Mouse (Mus musculus) ES-CJ7 (cell line): ENCODE data around the gene Uqcrfs1.
A peak's percentile ranks its signal among the peaks of the same experiment; 100 is the strongest.

Experiments used
- DNase-seq: peaks from one replicate; pipeline ENCODE4 v3.0.0; 2011; ENCODE audit warnings: low read depth, low spot score

Uqcrfs1 gene

GRCm38 (mm10) chr13:30544856-30545604, at the start of gene Uqcrfs1:
TSS of gene Uqcrfs1 (minus strand) at chr13:30545362.
- peak; percentile 95 for DNase-seq

- DNase-seq = peak; percentile 51
Measured at GRCm38 (mm10) chr13:30585786-30586185, 40.6 kb upstream of the Uqcrfs1 start.

- DNase-seq = no peak
Measured at GRCm38 (mm10) chr13:30582541-30582940, 37.4 kb upstream of the Uqcrfs1 start.

GRCm38 (mm10) chr13:30578806-30579205, 33.6 kb upstream of the Uqcrfs1 start:
- no peak for DNase-seq

GRCm38 (mm10) chr13:30576819-30577218, 31.7 kb upstream of the Uqcrfs1 start:
- DNase-seq = no peak

- DNase-seq = no peak
Measured at GRCm38 (mm10) chr13:30572971-30573370, 27.8 kb upstream of the Uqcrfs1 start.

- no peak for DNase-seq
Measured at GRCm38 (mm10) chr13:30570182-30570581, 25.0 kb upstream of the Uqcrfs1 start.

GRCm38 (mm10) chr13:30567571-30567970, 22.4 kb upstream of the Uqcrfs1 start:
- no peak for DNase-seq

GRCm38 (mm10) chr13:30566767-30567166, 21.6 kb upstream of the Uqcrfs1 start:
- peak; percentile 37 for DNase-seq

GRCm38 (mm10) chr13:30560603-30561002, 15.4 kb upstream of the Uqcrfs1 start:
- DNase-seq = no peak

- DNase-seq = no peak
Measured at GRCm38 (mm10) chr13:30560052-30560451, 14.9 kb upstream of the Uqcrfs1 start.

GRCm38 (mm10) chr13:30557751-30558150, 12.6 kb upstream of the Uqcrfs1 start:
- no peak for DNase-seq

GRCm38 (mm10) chr13:30553051-30553587, 8.0 kb upstream of the Uqcrfs1 start:
- no peak for DNase-seq

GRCm38 (mm10) chr13:30549339-30549738, 4.2 kb upstream of the Uqcrfs1 start:
- DNase-seq = no peak

GRCm38 (mm10) chr13:30548835-30549234, 3.7 kb upstream of the Uqcrfs1 start:
- DNase-seq = peak; percentile 92

GRCm38 (mm10) chr13:30530761-30531160, 14.4 kb downstream of the Uqcrfs1 start:
- DNase-seq = peak; percentile 63

- no peak for DNase-seq
Measured at GRCm38 (mm10) chr13:30524961-30525360, 20.2 kb downstream of the Uqcrfs1 start.

GRCm38 (mm10) chr13:30523971-30524370, 21.2 kb downstream of the Uqcrfs1 start:
- no peak for DNase-seq

- DNase-seq = no peak
Measured at GRCm38 (mm10) chr13:30523246-30523891, 21.8 kb downstream of the Uqcrfs1 start.

GRCm38 (mm10) chr13:30521282-30521902, 23.8 kb downstream of the Uqcrfs1 start:
- no peak for DNase-seq

GRCm38 (mm10) chr13:30518191-30518590, 27.0 kb downstream of the Uqcrfs1 start:
- no peak for DNase-seq

GRCm38 (mm10) chr13:30507651-30508050, 37.5 kb downstream of the Uqcrfs1 start:
- DNase-seq = no peak
